Mouse (Mus musculus) T-helper 1 cell (primary cell): Measurements from ENCODE around the gene Coa7.

ENCODE experiments used
- in situ Hi-C: fragments of 300-600 bp; cut with MboI, MseI; formaldehyde crosslinking; loops from one replicate; pipeline ENCODE4 v1.15.1; 2025; ENCODE audit warnings: high pct_unique_total_duplicates

The Coa7 gene

GRCm38 (mm10) chr4:108380146-108380545 lies 52.2 kb downstream of the Coa7 start:
- in situ Hi-C loops, result no loop called here

DNA sequence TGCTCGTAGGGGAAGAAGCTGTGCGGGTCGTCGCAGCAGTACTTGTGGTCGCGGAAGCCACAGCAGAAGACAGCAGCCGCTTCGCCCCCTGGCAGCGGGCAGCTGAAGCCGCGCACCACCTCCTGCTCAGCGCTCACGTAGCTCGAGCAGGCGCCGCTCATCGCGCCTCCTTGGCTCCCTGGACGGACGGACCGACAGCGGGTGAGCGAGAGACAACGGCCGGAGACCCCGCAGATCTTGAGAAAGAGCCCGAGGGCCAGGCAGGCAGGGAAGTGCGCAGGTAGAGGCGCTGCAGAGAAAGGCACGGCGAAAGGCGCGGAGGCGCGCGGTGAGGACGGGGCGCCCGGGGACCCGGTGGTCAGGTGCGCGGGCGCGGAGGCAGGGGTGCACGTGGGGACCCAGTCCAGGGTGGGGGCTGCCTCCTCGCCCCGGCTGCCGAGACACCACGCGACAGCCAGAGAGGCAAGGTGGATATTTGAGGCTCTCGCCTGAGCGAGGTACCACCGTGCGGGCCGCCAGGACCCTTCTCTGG lies 55.3 kb downstream of the Coa7 start, which contains the start of gene Shisal2a:
Gene Shisal2a (minus strand): TSS at position 167 of the 532 bp plus-strand sequence.
- in situ Hi-C loops, result no loop called here

- in situ Hi-C loops, result no loop called here
Measured at GRCm38 (mm10) chr4:108386087-108386486, 58.1 kb downstream of the Coa7 start.

DNA sequence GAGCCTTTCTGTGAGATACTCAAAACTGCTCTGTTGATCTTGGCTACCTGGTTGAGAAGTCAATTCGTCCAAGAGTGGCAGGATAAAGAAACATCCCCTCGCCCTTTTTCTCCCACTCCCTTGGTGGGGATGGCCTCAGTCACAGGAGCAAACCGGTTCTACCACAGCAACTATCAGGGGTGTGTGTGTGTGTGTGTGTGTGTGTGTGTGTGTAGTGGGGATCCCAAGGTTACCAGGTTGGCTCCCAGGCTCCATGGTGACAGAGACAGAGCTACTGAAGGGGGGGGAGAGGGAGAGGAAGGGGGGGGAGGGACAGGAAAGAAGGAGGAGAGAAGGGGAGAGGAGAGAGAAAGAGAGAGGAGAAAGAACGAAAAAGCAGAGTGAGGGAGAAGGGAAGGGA lies 59.2 kb downstream of the Coa7 start:
- in situ Hi-C loops, result no loop called here

DNA sequence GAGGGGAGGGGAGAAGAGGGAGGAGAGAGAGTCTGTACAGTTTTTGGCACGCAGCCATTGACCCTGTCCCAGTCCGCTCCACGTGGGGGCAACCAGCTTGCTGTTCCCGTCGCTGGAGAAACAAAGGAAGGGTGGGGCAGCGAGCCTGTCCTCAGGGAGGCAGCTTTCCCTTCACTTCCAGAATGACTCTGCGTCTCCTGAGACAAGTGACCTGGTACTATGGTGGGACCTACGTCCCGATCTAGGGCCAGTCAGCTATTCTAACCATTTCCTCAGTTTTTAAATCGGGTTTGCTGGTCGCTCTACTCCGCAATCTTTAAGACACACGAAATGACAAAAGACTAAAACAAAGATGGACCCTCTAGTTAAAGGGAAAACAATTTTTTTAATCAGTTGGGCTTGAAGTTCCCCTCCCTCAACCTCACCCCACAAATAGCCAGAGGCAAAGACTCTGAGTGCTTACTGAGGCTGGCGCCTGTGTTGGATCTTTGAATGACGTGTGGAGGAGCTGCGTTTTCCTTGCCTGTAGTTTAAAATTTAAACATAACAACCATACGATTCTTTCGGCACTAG lies 59.8 kb downstream of the Coa7 start:
- in situ Hi-C loops, result no loop called here

- in situ Hi-C loops, result no loop called here
Measured at GRCm38 (mm10) chr4:108388741-108389140, 60.8 kb downstream of the Coa7 start.

- in situ Hi-C loops, result no loop called here
Measured at GRCm38 (mm10) chr4:108391124-108391523, 63.2 kb downstream of the Coa7 start.
